In genomic region chr17:64681927-64682326, GRCm38 (mm10) we compare ENCODE assay signal across 13 mouse cellular contexts.
A peak's percentile ranks its signal among the peaks of the same experiment; 100 is the strongest.
DNase-seq lines count a peak whose midpoint lies in the region; ATAC-seq and TF ChIP-seq lines count a peak whose summit lies in the region.
"Had no signal": no experiment of that assay in that cellular context is flagged by ENCODE, and none has a peak within 500 bp of the region (broad histone marks: within the 10 kb centered on the region; RNA-seq: fewer than 3 reads in every experiment).

No protein-coding gene starts in this region.

- H3K27ac ChIP-seq in liver, embryonic 16.5 days (ENCODE audit: low read length) = no peak overlapping the region
- no peak overlapping the region for H3K27ac ChIP-seq in liver, embryonic 12.5 days
- peak overlapping the region; percentile 25; the same call in 1 of the 2 replicates for H3K27ac ChIP-seq in liver, postnatal 0 days (ENCODE audit: low read depth)
- H3K27ac ChIP-seq in stomach, postnatal 0 days (replicated peaks) = no peak overlapping the region
- no peak overlapping the region for H3K27ac ChIP-seq in forebrain, embryonic 11.5 days (ENCODE audit: low read depth, low read length)
- H3K27ac ChIP-seq: hindbrain, embryonic 12.5 days; neural tube, embryonic 12.5 days had no signal

- no peaks in the 10 kb centered on the region for H3K9me3 ChIP-seq in liver, embryonic 16.5 days (replicated peaks; ENCODE audit: control insufficient read depth, low read length)
- H3K9me3 ChIP-seq in liver, embryonic 12.5 days (replicated peaks) = peaks cover 4% of the 10 kb centered on the region
- no peaks in the 10 kb centered on the region for H3K9me3 ChIP-seq in liver, postnatal 0 days (ENCODE audit: low read length)
- no peaks in the 10 kb centered on the region for H3K9me3 ChIP-seq in stomach, postnatal 0 days (ENCODE audit: control insufficient read depth, low read length)
- no peaks in the 10 kb centered on the region for H3K9me3 ChIP-seq in forebrain, embryonic 11.5 days (ENCODE audit: control insufficient read depth, low read length)
- H3K9me3 ChIP-seq: hindbrain, embryonic 12.5 days; neural tube, embryonic 12.5 days had no signal

- no peak for TF ChIP-seq EP300 in liver, postnatal 0 days (IDR thresholded peaks at IDR 0.05; ENCODE audit: low read depth)
- no peak for TF ChIP-seq EP300 in stomach, postnatal 0 days (optimal IDR thresholded peaks at IDR 0.05)

- WGBS in liver, embryonic 16.5 days (ENCODE audit: insufficient replicate concordance) = 60% methylated on average over 2 of the region's 2 CpGs
- WGBS in liver, embryonic 12.5 days (ENCODE audit: insufficient replicate concordance) = 73% methylated on average over 2 of the region's 2 CpGs
- WGBS in liver, postnatal 0 days (ENCODE audit: insufficient replicate concordance) = 61% methylated on average over 2 of the region's 2 CpGs
- 12% methylated on average over 2 of the region's 2 CpGs for WGBS in stomach, postnatal 0 days
- 54% methylated on average over 2 of the region's 2 CpGs for WGBS in forebrain, embryonic 11.5 days

- DNase-seq in adrenal gland, postnatal 36 days = peak; percentile 12 to 39
- no peak for DNase-seq in adrenal gland, postnatal 4 days (ENCODE audit: low spot score in 2 of 2)
- DNase-seq in liver, postnatal 0 days = peak; percentile 63
- DNase-seq in stomach, postnatal 0 days (ENCODE audit: low spot score) = peak; percentile 77
- no peak for DNase-seq in thymus, postnatal 14 days
- no peak for DNase-seq in forebrain, embryonic 11.5 days (ENCODE audit: low spot score)
- DNase-seq: heart, adult 11 months; right cerebral cortex, postnatal 4 days had no signal

- TF ChIP-seq CTCF in liver, postnatal 0 days (IDR thresholded peaks at IDR 0.05; ENCODE audit: low read depth) = no peak
- TF ChIP-seq CTCF in stomach, postnatal 0 days (IDR thresholded peaks at IDR 0.05; ENCODE audit: low read depth) = no peak

- no peak overlapping the region for H3K4me3 ChIP-seq in liver, embryonic 16.5 days (ENCODE audit: low read depth, low read length)
- H3K4me3 ChIP-seq in liver, embryonic 12.5 days = no peak overlapping the region
- no peak overlapping the region for H3K4me3 ChIP-seq in liver, postnatal 0 days (ENCODE audit: low read depth, low read length)
- H3K4me3 ChIP-seq in stomach, postnatal 0 days (ENCODE audit: low read depth, low read length) = no peak overlapping the region
- no peak overlapping the region for H3K4me3 ChIP-seq in forebrain, embryonic 11.5 days (ENCODE audit: low read depth, low read length)
- H3K4me3 ChIP-seq: hindbrain, embryonic 12.5 days; megakaryocyte, embryonic 14.5 days; neural tube, embryonic 12.5 days had no signal

- peak; percentile 79 for ATAC-seq in liver, embryonic 16.5 days (ENCODE audit: low read depth)
- ATAC-seq in liver, embryonic 12.5 days = no peak
- peak; percentile 90 for ATAC-seq in liver, postnatal 0 days
- ATAC-seq in stomach, postnatal 0 days (ENCODE audit: low FRiP score, low TSS enrichment) = peak; percentile 81
- ATAC-seq in forebrain, embryonic 11.5 days (replicated peaks; ENCODE audit: low FRiP score) = no peak

- no peaks in the 10 kb centered on the region for H3K4me1 ChIP-seq in liver, embryonic 16.5 days (ENCODE audit: control insufficient read depth, low read depth, low read length)
- H3K4me1 ChIP-seq in liver, embryonic 12.5 days = no peaks in the 10 kb centered on the region
- H3K4me1 ChIP-seq in liver, postnatal 0 days (ENCODE audit: insufficient read depth) = no peaks in the 10 kb centered on the region
- peaks cover 5% of the 10 kb centered on the region; the same call in 1 of the 2 replicates for H3K4me1 ChIP-seq in stomach, postnatal 0 days (replicated peaks; ENCODE audit: control insufficient read depth, insufficient read depth)
- H3K4me1 ChIP-seq in forebrain, embryonic 11.5 days (replicated peaks; ENCODE audit: control insufficient read depth, insufficient read depth, low read length) = no peaks in the 10 kb centered on the region
- H3K4me1 ChIP-seq: hindbrain, embryonic 12.5 days; megakaryocyte, embryonic 14.5 days; neural tube, embryonic 12.5 days had no signal

- H3K9ac ChIP-seq in liver, embryonic 16.5 days (ENCODE audit: low read depth, low read length) = no peak overlapping the region
- no peak overlapping the region for H3K9ac ChIP-seq in liver, embryonic 12.5 days
- no peak overlapping the region for H3K9ac ChIP-seq in liver, postnatal 0 days (replicated peaks)
- H3K9ac ChIP-seq in stomach, postnatal 0 days (ENCODE audit: low read length) = no peak overlapping the region
- no peak overlapping the region for H3K9ac ChIP-seq in forebrain, embryonic 11.5 days (ENCODE audit: low read length)
- H3K9ac ChIP-seq: hindbrain, embryonic 12.5 days; neural tube, embryonic 12.5 days had no signal

- no peaks in the 10 kb centered on the region for H3K27me3 ChIP-seq in liver, embryonic 16.5 days (ENCODE audit: control insufficient read depth, insufficient read depth, low read depth, low read length)
- no peaks in the 10 kb centered on the region for H3K27me3 ChIP-seq in liver, embryonic 12.5 days (replicated peaks)
- H3K27me3 ChIP-seq in liver, postnatal 0 days (ENCODE audit: insufficient read depth, low read length) = no peaks in the 10 kb centered on the region
- H3K27me3 ChIP-seq in stomach, postnatal 0 days (ENCODE audit: control insufficient read depth, insufficient read depth, low read length) = no peaks in the 10 kb centered on the region
- no peaks in the 10 kb centered on the region for H3K27me3 ChIP-seq in forebrain, embryonic 11.5 days (ENCODE audit: control insufficient read depth, insufficient read depth, low read length)
- H3K27me3 ChIP-seq: hindbrain, embryonic 12.5 days; megakaryocyte, embryonic 14.5 days; neural tube, embryonic 12.5 days had no signal

- H3K4me2 ChIP-seq in liver, embryonic 16.5 days (ENCODE audit: low read depth, low read length) = no peak overlapping the region
- H3K4me2 ChIP-seq in liver, embryonic 12.5 days = no peak overlapping the region
- H3K4me2 ChIP-seq in liver, postnatal 0 days (ENCODE audit: low read depth, low read length) = no peak overlapping the region
- no peak overlapping the region for H3K4me2 ChIP-seq in stomach, postnatal 0 days (replicated peaks; ENCODE audit: low read depth)
- H3K4me2 ChIP-seq in forebrain, embryonic 11.5 days (ENCODE audit: low read depth, low read length, severe bottlenecking) = no peak overlapping the region
- H3K4me2 ChIP-seq: hindbrain, embryonic 12.5 days; neural tube, embryonic 12.5 days had no signal

- H3K36me3 ChIP-seq in liver, embryonic 16.5 days (ENCODE audit: control insufficient read depth, insufficient read depth) = peaks cover 3% of the 10 kb centered on the region
- peaks cover 35% of the 10 kb centered on the region for H3K36me3 ChIP-seq in liver, embryonic 12.5 days
- peaks cover 39% of the 10 kb centered on the region for H3K36me3 ChIP-seq in liver, postnatal 0 days (replicated peaks; ENCODE audit: insufficient read depth, low read length)
- H3K36me3 ChIP-seq in stomach, postnatal 0 days (ENCODE audit: control insufficient read depth, insufficient read depth, low read length) = no peaks in the 10 kb centered on the region
- H3K36me3 ChIP-seq in forebrain, embryonic 11.5 days (ENCODE audit: control insufficient read depth, insufficient read depth, low read length) = no peaks in the 10 kb centered on the region; the same call in 1 of the 2 replicates
- H3K36me3 ChIP-seq: neural tube, embryonic 12.5 days had no signal

Comparison
In these comparisons a context has a peak if more than half of its experiments do, and no peak if none do; other contexts are left out.
1. DNase-seq: peak in adrenal gland, postnatal 36 days (2 of 2), liver, postnatal 0 days (single experiment) and stomach, postnatal 0 days (single experiment); none in adrenal gland, postnatal 4 days (0 of 2), thymus, postnatal 14 days (single experiment) and forebrain, embryonic 11.5 days (single experiment).
2. ATAC-seq: peak in liver, embryonic 16.5 days (single experiment), liver, postnatal 0 days (single experiment) and stomach, postnatal 0 days (single experiment); none in liver, embryonic 12.5 days (single experiment) and forebrain, embryonic 11.5 days (single experiment).